Mouse (Mus musculus): Measurements from ENCODE around the gene Ccm2l. TPM values are rescaled to one million over a fixed set of nuclear protein-coding genes. Genes with fewer than 3 reads are reported as not detected.
A peak's percentile ranks its signal among the peaks of the same experiment; 100 is the strongest.

The Ccm2l gene
- total RNA-seq, 2 experiments from 2014 or later = 26.9 to 29.1 TPM

DNA sequence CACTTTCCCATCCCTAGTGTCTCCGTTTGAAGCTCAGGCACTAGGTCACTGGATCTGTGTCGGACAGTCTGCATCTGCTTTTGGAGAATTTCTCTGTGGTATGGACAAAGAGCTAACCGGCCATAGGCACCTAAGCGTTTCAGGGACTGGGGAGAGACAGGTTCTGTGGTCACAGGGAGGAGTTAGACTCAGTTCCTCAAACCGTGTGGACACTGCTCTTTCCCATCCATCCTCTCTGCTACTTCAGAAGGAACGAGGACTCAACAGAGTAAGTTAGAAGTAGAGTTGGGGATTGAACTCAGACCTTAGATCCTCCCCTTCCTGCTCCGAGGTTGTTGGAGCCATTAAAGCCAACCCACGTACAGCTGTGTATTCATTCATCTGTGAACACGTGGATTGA is 14.2 kb upstream of the Ccm2l start:
- intact Hi-C loops (cut with DNase I) = no loop called here
- no peak for DNase-seq

DNA sequence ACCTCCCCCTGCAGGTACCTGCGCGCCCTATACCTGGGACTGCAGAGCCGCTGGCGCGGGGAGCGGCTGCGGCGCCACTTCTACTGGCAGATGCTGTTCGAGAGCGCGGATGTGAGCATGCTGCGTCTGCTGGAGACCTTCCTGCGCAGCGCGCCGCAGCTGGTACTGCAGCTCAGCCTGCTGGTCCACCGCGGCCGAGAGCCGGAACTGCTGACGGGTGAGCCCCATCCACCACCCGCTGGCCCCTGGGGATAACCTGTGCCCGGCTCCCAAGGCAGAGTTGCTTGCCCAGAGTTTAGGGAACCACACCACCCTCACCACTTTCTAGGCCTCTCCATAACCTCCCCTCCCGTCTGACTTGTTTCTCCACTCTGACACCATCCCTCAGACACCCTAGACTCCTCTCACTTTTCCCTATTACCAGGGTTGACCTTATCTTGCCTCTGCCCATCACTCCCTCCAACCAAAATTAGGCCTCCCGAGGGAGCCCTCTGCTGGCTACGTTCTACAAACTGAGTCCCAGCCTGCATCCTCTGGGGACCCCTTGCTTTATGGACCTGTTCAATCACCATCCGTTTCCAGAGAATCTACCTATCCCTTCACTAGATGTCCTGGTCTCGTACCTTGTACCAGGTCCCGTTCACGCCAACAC is 12.9 kb upstream of the Ccm2l start:
- intact Hi-C loops (cut with DNase I) = no loop called here

DNA sequence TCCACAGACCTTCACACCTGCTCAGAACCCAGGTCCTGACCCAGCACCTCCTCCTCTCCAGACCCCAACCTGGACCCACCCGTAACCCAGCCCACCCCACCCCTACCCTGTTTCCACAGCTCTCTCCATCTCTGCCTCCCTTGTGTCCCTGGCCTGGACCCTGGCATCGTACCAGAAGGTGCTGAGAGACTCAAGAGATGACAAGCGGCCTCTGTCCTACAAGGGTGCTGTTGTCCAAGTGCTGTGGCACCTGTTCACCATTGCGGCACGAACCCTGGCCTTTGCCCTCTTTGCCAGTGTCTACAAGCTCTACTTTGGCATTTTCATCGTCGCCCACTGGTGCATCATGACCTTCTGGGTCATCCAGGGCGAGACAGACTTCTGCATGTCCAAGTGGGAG is 11.9 kb upstream of the Ccm2l start:
- no peak for DNase-seq
- intact Hi-C loops (cut with DNase I) = no loop called here

More for the DNA sequence above, 12.9 kb upstream of the Ccm2l start:
- no peak for DNase-seq

DNA sequence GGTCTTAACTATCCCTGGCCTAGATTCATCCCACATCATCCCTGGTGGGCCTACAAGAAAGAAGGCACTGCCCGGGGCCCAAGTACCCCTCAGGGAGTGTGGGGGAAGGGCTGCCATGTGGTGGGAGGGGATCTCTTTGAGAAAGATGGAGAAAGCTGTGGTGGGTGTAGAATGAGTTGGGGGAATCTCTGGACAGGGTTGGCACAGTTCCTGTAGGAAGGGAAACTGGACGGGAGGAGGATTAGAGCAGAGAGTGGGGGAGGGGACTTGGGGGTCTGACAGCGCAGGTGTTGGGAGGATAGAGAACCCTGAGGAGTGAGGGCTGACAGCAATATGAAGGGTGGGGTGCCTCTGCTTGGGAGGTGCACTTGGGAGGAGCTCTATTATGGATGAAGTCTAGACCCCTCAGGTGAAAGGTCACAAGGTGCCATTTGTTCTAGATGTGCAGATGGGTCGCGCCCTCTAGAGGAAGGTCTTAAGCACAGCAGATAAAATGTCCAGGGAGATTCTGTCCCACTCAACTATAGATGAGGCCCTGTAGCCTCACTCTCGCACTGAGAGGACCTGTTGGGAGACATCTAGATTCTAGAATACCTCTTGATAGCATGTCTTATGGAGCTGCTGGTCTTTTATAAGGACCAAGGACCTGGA is 10.4 kb upstream of the Ccm2l start:
- intact Hi-C loops (cut with DNase I) = no loop called here
- DNase-seq = no peak

DNA sequence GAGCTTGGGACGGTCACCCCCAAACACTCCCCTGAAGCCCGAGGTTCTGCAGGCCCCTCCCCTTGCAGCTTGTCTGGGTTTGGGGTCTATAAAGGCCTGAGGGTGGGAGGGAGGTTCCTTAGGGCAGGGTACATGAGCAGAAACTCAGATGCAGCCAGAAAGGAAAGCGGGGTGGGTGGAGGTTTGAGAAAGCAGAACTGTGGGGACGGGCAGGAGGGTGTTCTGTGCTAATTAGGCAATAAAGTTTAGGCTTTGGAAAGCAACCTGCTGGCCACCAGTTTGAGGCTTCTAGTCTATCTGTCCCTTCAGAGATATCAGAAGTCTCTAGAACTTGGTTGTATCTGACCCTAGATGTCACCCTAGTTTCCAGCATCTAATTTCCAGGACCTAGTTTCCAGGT is 7.4 kb upstream of the Ccm2l start:
- intact Hi-C loops (cut with DNase I) = no loop called here
- no peak for DNase-seq

DNA sequence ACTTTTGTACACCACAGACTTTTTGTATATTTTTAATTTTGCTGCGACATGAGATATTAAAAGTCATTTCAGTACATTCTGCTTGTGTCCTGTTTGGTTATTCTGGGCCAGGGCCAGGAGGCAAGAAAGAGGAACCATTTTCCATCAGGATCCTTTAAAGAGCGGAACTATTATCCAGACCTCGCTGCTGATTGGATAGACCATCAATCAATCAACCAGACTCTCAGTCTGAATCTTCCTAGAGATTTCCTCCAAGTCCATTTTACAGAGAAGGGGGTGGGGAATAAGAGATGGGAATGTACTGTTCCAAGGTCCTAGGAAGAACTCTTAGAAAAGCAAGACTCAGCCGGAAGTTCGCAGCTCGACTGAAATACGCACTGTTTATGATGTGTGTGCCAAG is 5.5 kb upstream of the Ccm2l start:
- no peak for DNase-seq
- intact Hi-C loops (cut with DNase I) = no loop called here

DNA sequence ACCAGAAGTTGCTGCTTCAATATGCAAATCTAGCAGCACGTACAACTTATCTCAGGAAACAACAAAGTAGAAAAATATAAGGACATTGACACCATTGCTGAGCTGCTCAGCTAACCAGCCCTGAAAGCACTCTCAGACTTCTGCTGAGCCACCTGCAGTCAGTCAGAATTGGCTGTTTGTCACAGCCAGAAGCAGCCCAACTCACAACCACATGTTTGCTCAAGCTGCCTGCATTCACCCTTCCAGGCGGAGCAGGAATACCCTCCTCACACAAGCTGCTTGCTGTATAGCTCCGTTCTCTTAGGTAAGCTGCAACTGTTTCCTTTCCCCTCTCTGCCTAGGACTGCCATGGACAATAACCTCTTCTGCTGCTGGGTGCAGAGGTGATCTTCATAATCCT is 2.4 kb upstream of the Ccm2l start:
- intact Hi-C loops (cut with DNase I) = no loop called here
- DNase-seq = no peak

DNA sequence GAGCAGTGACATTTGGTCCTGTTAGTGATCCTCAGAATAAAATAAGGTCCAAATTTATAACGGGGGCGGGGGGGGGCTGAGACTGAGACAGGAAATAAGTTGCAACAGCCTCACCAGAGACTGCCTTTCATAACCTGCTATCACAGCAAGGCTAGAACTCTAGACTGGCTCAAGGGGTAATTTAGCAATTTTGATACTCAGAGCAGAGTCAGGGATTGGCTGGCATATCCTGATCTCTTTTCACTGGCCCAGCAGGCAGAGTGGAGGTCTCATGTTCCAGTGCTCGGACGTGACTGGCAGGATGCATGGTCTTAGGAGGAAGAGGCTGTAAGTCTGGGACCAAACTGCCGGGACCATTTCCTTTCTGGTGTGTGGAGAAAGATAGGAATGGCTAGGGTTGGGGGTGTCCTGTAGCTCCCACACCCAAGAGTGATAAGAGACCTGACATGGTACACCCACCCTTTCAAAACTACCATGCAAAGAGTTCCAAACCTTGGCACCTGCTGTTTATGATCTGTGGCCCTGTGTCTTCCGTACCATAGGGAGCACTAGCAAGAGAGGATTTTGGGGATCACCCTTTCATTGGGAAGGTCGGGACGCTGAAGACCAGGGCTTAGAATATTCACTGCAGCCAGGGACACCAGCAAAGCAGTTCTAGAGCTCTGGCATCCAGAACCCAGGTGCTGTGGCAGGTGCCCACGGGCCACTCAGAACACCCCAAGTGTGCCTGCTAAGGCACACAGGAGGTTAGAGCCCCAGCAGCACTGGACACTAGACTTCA is 1.4 kb upstream of the Ccm2l start:
- no peak for DNase-seq

DNA sequence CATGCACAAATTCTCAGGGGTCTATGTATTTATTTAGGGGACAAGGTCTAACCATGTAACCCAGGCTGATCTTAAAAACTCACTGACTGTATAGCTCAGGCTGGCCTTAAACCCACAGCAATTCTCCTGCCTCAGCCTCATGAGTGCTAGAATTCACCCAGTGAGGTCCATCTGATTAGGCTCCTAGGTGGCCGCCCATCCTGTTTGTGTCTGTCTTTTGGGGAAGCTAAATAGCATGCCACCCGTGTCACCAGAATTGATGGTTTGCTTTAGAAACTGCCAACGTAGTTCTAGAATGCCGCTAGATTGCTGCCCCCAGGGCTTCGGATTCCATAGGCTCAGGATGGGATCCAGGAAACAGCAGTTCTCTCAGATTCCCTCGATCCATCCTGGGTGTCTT is 1.2 kb downstream of the Ccm2l start:
- DNase-seq = no peak
- intact Hi-C loops (cut with DNase I) = no loop called here

More for the DNA sequence above, 1.4 kb upstream of the Ccm2l start:
- intact Hi-C loops (cut with DNase I) = no loop called here

DNA sequence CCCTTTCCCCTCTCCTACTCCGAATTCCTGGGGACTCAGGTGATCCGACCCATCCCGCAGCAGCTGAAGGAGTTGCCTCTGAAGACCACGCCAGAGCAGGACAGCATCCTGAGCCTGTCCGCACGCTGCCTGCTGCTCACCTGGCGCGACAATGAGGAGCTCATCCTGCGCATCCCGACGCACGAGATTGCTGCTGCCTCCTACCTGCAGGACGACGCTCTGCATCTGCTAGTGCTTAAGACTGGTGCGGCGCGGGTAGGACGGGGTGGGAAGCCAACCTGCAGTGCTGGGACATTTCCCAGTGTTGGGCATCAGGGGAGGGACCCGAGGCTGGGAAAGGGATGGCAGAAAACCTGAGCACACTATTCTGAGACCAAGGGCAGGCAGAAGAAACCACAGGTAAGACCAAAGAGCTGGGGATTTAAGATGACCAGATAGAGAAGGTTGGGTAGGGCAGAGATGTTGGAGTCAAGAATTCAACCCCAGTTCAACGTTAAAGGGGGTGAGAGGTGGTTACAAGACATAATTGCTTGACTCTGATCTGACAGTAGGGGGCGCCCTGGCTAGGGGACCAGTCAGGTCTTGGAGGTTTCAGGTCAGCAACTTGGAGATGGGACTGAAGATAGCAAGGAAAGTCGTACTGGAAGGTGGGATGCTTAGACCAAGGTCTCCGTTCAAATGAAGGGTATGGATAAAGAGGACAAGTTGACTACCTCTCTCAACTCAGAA is 5.2 kb downstream of the Ccm2l start:
- intact Hi-C loops (cut with DNase I) = no loop called here
- DNase-seq = peak in 1 of 2 experiments; percentile 41

DNA sequence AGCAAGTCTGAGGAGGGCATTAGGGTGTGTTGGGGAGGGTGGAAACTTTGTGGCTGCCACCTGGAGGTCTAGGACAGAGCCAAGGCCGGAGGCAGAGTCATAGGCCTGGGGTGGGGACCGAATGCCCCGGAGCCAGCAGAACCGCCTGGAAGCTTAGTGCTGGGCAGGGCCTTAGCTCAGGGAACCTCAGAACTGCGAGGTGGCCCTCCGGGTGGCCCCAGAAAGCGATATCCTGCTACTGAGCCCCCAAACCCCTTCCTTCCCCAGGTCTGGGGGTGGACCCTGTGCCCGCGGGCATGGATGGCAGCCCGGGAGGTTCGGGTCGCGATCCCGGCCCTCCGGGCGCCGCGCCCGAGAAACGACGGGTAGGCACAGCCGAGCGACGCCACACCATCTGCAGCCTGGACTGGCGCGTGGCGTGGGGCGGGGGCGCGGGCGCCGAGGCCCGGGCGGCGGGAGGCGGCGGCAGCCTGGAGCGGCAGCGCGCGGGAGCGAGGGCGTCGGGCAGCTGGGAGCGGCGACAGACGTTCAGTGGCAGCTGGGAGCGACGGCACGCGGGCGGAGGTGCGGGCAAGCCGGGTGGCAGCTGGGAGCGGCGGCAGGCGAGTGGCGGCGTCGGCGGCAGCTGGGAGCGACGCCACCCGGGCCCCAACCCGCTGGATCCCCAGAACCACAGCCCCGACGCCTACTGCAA is 5.9 kb downstream of the Ccm2l start:
- no peak for DNase-seq
- intact Hi-C loops (cut with DNase I) = no loop called here

DNA sequence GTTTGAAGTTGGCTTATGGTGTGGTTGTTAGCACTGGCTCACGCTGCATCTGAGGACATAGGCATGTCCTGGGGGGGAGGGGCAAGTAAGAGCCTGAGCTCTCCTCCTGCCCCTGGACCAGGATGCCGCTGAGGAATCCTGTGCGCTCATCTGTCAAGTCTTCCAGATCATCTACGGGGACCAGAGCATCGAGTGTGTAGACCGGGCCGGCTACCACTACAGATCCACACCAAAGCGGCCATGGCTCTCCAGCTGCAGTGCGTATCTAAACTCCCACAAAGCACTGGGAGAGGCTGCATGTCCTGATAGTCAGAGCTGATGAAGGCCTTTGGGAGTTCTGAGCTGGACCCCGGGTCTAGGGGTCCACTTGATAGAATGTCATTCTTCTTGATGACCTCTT is 8.9 kb downstream of the Ccm2l start:
- DNase-seq = no peak
- intact Hi-C loops (cut with DNase I) = no loop called here

DNA sequence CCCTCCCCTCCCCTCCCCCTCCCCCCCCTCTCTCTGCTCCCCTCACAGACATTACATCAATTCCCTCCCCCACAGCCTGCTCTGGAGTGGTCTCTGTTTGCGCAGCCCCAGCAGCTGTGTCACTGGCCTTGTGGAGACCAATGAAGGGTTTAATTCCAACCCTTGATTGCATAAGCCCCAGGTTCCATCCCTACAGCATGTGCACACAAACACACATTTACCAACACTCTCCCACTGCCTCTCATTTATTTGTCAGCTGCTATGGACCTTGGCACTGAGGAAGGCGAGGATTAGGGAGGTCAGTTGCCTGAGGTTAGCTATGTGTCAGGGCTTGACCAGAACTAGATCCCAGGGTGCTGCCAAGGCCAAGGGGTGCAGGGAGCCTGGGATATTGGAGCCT is 10.2 kb downstream of the Ccm2l start:
- intact Hi-C loops (cut with DNase I) = no loop called here
- no peak for DNase-seq

DNA sequence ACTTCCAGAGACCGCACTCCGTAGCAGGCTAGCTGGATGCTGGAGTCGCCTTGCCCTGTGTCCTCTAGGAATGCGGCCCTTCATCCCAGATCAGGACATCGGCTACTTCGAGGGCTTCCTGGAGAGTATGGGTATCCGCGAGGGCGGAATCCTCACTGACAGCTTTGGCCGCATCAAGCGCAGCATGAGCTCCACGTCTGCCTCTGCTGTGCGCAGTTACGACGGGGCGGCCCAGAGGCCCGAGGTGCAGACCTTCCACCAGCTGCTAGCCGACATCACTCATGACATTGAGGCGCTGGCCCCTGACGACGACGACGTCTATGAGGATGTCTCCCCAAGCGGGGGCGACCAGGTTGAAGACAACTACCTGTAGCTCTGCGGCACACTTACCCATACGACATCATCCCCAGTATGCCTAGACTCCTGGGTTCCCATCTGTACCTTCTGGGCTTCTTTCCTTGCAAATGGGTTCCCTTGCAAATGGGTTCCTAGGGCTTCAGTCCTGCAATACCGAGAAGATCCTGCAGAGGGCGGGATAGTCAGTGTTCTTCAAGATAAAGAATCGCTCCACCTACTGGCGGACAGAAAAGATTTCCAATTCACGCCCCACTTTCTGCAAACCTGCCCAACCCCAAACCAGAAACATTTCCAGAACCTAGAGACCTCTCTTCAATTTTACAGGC is 15.2 kb downstream of the Ccm2l start:
- intact Hi-C loops (cut with DNase I) = loop anchor here (1.0 to 2.0 kb wide), 2 partner anchors 32 to 61 kb away; no protein-coding TSS in a partner anchor

DNA sequence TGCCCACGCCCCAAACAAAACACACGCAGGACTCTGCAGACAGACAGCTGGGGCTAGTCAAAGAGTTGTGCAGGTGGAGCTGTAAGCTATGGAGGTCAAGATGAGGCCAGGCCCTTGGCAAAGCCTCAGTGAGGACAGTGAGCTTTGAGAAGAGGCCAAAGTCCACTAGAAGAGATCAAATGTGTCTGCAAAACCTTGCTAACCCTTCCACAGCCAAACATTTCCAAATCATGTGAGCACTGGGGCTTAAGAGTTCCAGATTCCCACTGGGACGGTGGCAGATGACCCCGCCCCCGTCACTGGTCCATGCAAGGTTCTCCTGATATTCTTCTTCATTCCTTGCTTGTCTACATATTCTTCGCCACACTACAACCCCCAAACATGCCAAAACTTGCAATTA is 16.1 kb downstream of the Ccm2l start:
- intact Hi-C loops (cut with DNase I) = loop anchor here (1.0 to 2.0 kb wide), 2 partner anchors 33 to 60 kb away; no protein-coding TSS in a partner anchor

More for the DNA sequence above, 15.2 kb downstream of the Ccm2l start:
- DNase-seq = peak; percentile 79 to 89

DNA sequence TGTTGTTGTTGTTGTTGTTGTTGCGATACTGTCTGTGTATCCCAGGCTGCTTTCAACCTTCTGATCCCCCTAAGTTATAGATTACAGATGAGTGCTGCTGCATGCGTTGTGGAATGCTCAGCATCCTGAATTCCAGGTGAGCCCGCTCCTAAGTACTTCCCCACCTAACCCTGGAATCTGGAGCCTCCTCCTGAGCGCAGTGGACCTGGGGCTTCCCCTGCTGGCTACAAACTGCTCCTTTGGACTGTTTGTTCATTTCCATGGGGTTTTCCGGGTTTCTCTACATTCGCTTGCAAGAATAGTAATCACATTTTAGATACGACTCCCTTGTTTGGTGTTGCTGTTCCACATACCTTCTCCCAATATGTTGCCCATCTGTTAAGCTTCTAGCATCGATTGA is 17.5 kb downstream of the Ccm2l start:
- intact Hi-C loops (cut with DNase I) = no loop called here
- no peak for DNase-seq

More for the DNA sequence above, 16.1 kb downstream of the Ccm2l start:
- no peak for DNase-seq

DNA sequence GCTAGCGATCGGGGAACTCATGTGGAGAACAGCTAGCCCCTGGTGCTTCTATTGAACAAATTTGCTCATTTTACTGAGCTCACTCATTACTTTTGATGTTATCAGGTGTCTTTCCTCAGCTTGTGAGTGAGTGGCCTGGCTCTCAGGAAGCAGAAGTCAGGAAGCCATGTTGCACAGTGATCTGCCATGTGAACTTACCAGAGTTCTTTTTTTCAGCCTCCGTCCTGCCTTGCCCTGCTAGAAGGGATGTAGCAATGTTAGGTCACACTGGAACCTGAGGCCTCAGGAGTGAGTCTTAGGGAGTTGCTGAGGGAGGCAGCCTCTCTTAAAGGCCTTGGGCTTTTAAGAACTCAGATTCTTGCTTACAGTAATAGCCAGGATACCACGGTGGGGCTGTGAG is 18.1 kb downstream of the Ccm2l start:
- intact Hi-C loops (cut with DNase I) = no loop called here
- no peak for DNase-seq

DNA sequence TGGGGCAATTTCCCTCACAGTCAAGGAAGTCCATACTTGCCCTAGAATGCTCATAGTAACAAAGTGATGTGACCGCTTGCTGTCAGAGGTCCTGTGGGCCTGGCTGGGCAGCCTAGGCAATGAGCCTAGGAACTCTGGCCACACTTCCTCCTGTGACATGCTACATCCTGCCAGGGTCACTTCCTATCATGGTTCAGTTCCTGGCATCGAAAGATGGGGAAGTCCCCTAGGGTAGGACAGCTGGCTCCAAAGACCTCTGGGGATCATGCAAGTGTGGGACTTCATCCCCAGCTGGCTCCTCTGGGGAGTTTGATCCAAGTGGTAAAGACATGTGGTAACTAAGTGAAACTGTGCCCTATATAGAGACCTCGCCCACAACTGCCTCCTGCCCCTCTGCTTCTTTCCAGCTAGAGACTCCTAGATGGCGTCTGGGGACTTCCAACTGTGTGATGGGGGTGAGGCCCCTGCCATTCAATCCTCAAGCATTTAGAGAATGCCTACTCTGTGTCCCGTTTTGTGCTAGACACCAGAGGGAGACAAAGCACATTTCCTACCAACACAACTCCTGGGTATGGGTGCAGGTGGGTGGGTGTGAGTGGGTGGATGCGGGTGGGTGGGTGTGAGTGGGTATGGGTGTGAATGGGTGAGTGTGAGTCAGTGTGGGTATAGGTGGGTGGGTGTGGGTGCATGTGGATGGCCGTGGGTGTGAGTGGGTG is 18.7 kb downstream of the Ccm2l start:
- intact Hi-C loops (cut with DNase I) = no loop called here
- DNase-seq = peak in 1 of 2 experiments; percentile 43

DNA sequence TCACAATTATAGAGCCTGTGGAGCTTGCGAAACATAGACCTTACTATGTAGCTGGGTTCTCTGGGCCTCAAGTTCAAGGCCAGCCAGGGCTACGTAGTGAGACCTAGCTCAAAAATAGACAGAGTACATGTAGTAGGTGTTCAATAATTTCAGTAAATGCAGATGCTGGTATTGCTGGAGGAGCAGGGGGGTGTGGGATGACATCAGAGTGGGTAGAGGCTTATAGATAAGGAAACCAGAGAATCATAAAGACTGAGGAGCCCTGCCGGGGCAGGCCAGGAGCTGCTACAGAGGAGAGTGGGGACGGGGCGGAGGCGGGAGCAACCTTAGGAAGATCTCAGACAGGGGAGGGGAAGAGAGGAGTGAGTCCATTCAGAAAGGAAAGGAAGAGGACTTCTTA is 19.8 kb downstream of the Ccm2l start:
- intact Hi-C loops (cut with DNase I) = no loop called here
- no peak for DNase-seq
